Mouse (Mus musculus) midbrain, embryonic 16.5 days (tissue): ENCODE measurements at regions not wholly inside any gene's neighbourhood (a gene's known extent, or its start where the extent isn't known, plus 50 kb on each side); places are given as distances from the start of the nearest gene placed in this dataset.

ENCODE experiments used
- ATAC-seq: fragments of 200-750 bp; cut with Nextera tagmentation; 2 replicates; pipeline ENCODE4 v1.8.0; 2017; ENCODE audit warnings: moderate TSS enrichment
- H3K27ac ChIP-seq: fragments of 300-500 bp; sonication (generic); 2 replicates; pipeline ENCODE4 v1.5.1; 2014; ENCODE audit warnings: mild to moderate bottlenecking, low read length, mixed read lengths
- H3K27me3 ChIP-seq: fragments of 300-500 bp; sonication (generic); 2 replicates; pipeline ENCODE4 v1.6.1; 2014; ENCODE audit warnings: low read depth, low read length, mixed read lengths; ENCODE audit not compliant: control insufficient read depth, insufficient read depth
- H3K36me3 ChIP-seq: fragments of 300-500 bp; sonication (generic); 2 replicates; pipeline ENCODE4 v1.6.1; 2014; ENCODE audit warnings: mild to moderate bottlenecking, low read length, moderate library complexity, mixed read lengths; ENCODE audit not compliant: control insufficient read depth, insufficient read depth
- H3K4me1 ChIP-seq: fragments of 300-500 bp; sonication (generic); 2 replicates; pipeline ENCODE4 v1.6.1; 2014; ENCODE audit warnings: mild to moderate bottlenecking, low read length, mixed read lengths; ENCODE audit not compliant: control insufficient read depth, insufficient read depth
- H3K4me2 ChIP-seq: fragments of 300-500 bp; sonication (generic); 2 replicates; pipeline ENCODE4 v1.6.1; 2014; ENCODE audit warnings: mild to moderate bottlenecking, low read length, mixed read lengths
- H3K4me3 ChIP-seq: fragments of 300-500 bp; sonication (generic); 2 replicates; pipeline ENCODE4 v1.5.1; 2014; ENCODE audit warnings: low read depth, mild to moderate bottlenecking, low read length, moderate library complexity, mixed read lengths
- H3K9ac ChIP-seq: fragments of 300-500 bp; sonication (generic); 2 replicates; pipeline ENCODE4 v1.6.1; 2014; ENCODE audit warnings: low read depth, low read length, mixed read lengths
- H3K9me3 ChIP-seq: fragments of 300-500 bp; sonication (generic); replicated peaks from 2 replicates; pipeline ENCODE4 v1.6.1; 2014; ENCODE audit warnings: mild to moderate bottlenecking, low read length, mixed read lengths; ENCODE audit not compliant: control insufficient read depth, poor library complexity, severe bottlenecking
- WGBS: fragments of 180-500 bp; shearing (Covaris S2); extraction: QIAGEN DNeasy Blood & Tissue Kit; methylation state at CpG from one replicate; pipeline ENCODE4 v1.1.7; 2014; 5-methylcytosine and 5-hydroxymethylcytosine counted together

DNA sequence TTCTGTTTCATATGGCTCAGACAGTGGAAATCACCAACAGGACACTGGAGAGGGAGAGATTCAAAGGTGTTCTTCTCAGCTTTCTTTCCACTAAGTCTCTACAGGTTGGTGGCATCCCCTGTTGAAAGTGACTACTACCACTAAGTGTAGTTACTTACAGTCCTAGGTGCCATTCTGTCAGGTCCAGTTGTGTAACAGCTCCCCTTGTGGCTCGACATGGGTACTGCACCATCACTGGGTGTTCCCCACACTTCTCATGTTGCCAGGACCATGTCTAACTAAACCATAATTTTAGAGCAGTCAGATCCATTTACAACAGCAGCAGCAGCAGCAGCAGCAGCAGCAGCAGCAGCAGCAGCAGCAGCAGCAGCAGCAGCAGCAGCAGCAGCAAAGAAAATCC lies 151.1 kb downstream of the Foxa2 start:
- Histone ChIP-seq H3K27me3 (peaks cover 11% of the 10 kb centered on the region), H3K4me1 (no peaks in the 10 kb centered on the region)
- WGBS, result 0% methylated on average over 1 of the region's 1 CpGs

DNA sequence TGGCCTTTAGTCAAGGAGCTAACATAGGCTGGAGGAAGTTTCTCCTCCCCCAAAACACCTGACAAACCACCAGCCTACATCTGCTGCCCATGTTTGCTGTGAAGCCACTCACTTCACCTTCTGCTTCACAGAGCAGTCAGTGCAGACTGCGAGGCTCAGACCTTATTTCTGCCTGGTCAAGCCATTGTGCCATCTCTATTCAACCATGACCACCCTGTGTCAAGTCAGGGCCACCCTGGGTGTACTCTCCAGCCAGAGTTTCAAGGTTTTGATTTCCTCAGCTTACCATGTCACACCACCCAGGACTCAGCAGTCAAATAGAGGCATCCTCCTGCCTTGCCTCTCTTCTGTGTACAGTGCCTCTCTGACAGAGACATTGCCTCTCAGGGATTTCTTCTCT lies 152.6 kb downstream of the Foxa2 start:
- H3K9ac ChIP-seq, result no peak overlapping the region
- no peaks in the 10 kb centered on the region for H3K4me1 ChIP-seq
- H3K4me3 ChIP-seq, result no peak overlapping the region
- no peak overlapping the region for H3K27ac ChIP-seq
- H3K36me3 ChIP-seq, result no peaks in the 10 kb centered on the region
- WGBS, result 17% methylated on average over 1 of the region's 1 CpGs
- no peak overlapping the region for H3K4me2 ChIP-seq
- H3K27me3 ChIP-seq, result peaks cover 3% of the 10 kb centered on the region; the same call in 1 of the 2 replicates
- no peaks in the 10 kb centered on the region for H3K9me3 ChIP-seq
- no peak for ATAC-seq

More for the DNA sequence above, 151.1 kb downstream of the Foxa2 start:
- no peak overlapping the region for H3K27ac ChIP-seq
- no peaks in the 10 kb centered on the region for H3K36me3 ChIP-seq
- H3K9me3 ChIP-seq, result no peaks in the 10 kb centered on the region
- ATAC-seq, result no peak
- no peak overlapping the region for H3K9ac ChIP-seq
- no peak overlapping the region for H3K4me2 ChIP-seq
- no peak overlapping the region for H3K4me3 ChIP-seq

DNA sequence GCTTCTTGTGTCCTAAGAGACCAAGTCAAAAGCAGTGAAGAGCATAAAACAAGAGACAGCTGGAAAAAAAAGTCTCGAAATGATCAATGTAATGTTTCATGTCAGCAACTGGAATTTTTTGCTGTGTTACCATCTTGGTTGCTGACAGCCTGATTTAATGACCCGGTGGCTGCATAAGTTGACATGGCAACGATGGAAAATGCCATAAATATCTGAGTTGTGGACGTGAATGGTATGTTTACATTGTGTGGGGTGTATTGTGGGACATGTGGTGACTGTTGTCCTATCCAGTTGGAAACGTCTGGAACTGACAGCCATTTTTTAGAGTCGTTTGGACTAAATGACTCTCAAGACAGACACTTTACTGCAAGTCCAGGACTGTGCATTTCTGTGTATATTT lies 160.6 kb downstream of the Foxa2 start:
- WGBS, result 54% methylated on average over 6 of the region's 6 CpGs
- ATAC-seq, result peak; percentile 28; the same call in 1 of the 2 replicates
- H3K27ac ChIP-seq, result no peak overlapping the region
- no peak overlapping the region for H3K9ac ChIP-seq
- no peaks in the 10 kb centered on the region; the same call in 1 of the 2 replicates for H3K27me3 ChIP-seq
- no peaks in the 10 kb centered on the region for H3K9me3 ChIP-seq
- no peak overlapping the region for H3K4me2 ChIP-seq
- H3K4me3 ChIP-seq, result no peak overlapping the region
- no peaks in the 10 kb centered on the region for H3K4me1 ChIP-seq
- H3K36me3 ChIP-seq, result no peaks in the 10 kb centered on the region

DNA sequence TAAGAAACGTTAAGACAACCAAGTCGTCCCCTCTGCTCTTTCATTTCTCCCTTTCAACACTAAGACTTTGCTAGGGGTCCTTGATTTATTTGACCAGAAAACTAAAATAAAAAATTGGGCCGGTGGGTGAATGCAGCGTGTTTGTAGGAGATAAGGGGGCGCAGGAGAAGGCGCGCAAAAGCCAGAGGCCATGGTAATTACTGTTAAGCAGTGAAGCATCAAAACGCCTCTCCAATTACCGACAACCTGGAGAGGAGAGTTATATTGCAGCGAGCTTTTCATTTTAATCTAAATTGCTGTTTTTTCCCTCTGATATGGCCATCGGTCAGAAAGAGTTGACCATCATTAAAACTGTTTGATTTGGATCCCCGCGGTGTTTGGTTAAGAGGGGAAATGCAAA lies 168.9 kb downstream of the Foxa2 start:
- peak; percentile 69 for ATAC-seq
- peak overlapping the region; percentile 71 for H3K4me2 ChIP-seq
- H3K27ac ChIP-seq, result no peak overlapping the region

DNA sequence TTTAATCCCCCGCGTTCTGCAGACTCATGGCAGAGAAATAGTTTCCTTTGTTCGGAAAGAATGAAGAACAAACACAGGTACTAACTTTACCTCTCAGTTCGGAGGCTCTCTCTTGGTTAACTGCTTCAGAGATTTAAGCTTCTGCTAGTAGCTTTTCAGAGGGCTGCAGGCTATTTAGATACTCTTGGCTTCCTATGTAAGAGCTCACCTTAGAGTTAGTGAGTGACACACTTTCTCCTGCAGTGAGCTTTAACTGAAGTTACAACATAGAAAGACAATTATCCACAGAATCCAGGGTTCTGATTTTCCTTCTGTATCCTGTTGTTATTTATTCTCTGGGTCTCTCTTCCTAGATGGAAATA lies 169.2 kb downstream of the Foxa2 start:
- Histone ChIP-seq H3K9ac (peak overlapping the region; percentile 62; the same call in 1 of the 2 replicates), H3K27ac (peak overlapping the region; percentile 63), H3K27me3 (peaks cover 3% of the 10 kb centered on the region; the same call in 1 of the 2 replicates), H3K9me3 (no peaks in the 10 kb centered on the region), H3K4me1 (peaks cover 26% of the 10 kb centered on the region), H3K4me2 (peak overlapping the region; percentile 71), H3K36me3 (no peaks in the 10 kb centered on the region), H3K4me3 (peak overlapping the region; percentile 38)
- peak; percentile 24; the same call in 1 of the 2 replicates for ATAC-seq
- 7% methylated on average over 4 of the region's 4 CpGs for WGBS

More for the DNA sequence above, 168.9 kb downstream of the Foxa2 start:
- no peaks in the 10 kb centered on the region for H3K9me3 ChIP-seq
- H3K27me3 ChIP-seq, result peaks cover 3% of the 10 kb centered on the region; the same call in 1 of the 2 replicates
- peaks cover 26% of the 10 kb centered on the region for H3K4me1 ChIP-seq
- no peak overlapping the region for H3K4me3 ChIP-seq
- H3K9ac ChIP-seq, result no peak overlapping the region
- WGBS, result 11% methylated on average over 13 of the region's 13 CpGs
- no peaks in the 10 kb centered on the region for H3K36me3 ChIP-seq

DNA sequence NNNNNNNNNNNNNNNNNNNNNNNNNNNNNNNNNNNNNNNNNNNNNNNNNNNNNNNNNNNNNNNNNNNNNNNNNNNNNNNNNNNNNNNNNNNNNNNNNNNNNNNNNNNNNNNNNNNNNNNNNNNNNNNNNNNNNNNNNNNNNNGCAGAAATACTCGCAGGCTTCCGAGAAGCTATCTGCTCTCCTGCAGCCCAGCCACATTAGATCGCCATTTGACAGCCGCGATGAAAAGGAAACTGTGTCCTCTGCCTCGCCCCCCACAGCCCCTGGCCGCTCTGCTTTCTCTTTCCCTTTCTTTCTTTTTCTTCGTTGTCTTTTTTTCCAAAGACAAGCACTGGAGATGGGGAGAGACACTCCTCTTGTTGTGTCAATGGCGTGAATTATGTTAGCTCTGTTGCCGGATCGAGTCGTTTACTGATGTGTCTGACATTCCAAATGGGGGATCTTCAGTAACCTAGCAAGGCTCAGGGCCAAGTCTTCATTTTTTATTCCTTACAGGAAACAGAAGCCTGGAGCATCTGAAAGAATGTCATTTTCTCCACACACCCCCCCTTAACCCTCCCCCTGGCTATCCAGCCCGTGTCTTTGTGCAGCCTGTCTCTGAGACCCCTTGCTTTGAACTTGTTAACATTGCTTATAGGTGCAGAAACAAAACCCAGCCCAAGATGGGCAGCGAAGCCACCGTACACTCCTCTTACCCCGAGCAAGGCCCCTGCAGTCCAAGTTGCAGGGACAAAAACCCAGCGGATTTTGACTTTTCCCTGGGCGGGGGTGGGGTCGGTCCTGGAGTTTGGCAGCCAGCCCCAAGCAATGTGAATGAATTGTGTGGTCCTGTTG lies 169.8 kb downstream of the Foxa2 start:
- Histone ChIP-seq H3K4me3 (peak overlapping the region; percentile 38), H3K9ac (peak overlapping the region; percentile 62), H3K36me3 (no peaks in the 10 kb centered on the region), H3K27ac (peak overlapping the region; percentile 63), H3K4me2 (peak overlapping the region; percentile 71), H3K9me3 (no peaks in the 10 kb centered on the region), H3K4me1 (peaks cover 26% of the 10 kb centered on the region), H3K27me3 (peaks cover 3% of the 10 kb centered on the region; the same call in 1 of the 2 replicates)
- peak; percentile 70 for ATAC-seq
- WGBS, result under 1% methylated on average over 19 of the region's 19 CpGs

DNA sequence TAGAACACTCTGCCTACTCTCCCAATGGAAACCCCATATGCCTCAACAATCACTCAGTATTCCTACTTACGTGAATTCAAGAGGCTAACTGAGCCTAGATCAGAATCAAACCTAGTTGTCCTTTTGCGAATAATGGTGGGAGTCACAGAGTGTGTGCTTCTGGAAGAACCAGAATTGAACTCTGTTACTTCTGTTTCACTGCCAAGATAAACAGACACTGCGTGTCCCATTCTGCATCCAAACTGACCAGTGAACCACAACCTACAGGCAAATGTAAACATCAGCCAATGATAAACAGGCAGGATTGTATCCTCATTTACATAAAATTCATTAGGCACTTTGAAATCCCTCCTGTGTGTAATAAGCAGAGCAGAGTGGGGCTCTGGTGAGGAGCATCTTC lies 173.8 kb downstream of the Foxa2 start:
- H3K4me1 ChIP-seq, result peaks cover 20% of the 10 kb centered on the region
- H3K4me3 ChIP-seq, result no peak overlapping the region
- no peaks in the 10 kb centered on the region for H3K27me3 ChIP-seq
- no peak overlapping the region for H3K4me2 ChIP-seq
- H3K27ac ChIP-seq, result no peak overlapping the region
- no peaks in the 10 kb centered on the region for H3K36me3 ChIP-seq
- no peak overlapping the region for H3K9ac ChIP-seq
- no peak for ATAC-seq
- H3K9me3 ChIP-seq, result no peaks in the 10 kb centered on the region
- 89% methylated on average over 3 of the region's 3 CpGs for WGBS

DNA sequence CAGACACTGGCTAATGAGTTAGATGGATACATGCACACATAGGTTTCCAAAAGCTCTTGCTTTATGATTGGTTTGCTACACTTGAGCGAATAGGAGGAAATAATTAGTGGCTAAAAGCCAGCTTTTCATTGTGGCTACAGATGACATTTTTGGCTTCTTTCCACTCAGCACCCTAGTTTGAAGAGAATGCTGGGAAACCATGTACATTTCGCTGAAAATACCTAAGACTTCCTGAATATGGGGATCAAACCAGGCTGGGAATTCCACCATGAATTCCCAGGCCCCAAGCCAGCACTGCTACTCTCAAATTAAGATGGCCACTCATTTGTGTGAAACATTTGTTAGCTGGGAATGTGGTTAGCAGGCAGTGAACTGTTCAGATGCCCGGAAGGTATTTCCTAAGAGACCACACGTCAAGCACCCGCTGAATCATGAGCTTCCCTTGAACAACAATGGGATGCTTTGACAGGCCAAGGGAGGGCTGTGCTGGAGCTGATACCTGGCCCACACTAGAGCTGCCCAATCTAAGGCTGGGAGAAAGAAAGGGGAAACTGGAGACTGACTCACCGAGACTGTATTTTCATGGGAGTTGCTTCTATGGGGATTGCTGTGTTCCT lies 195.5 kb downstream of the Foxa2 start:
- Histone ChIP-seq H3K4me2 (no peak overlapping the region), H3K4me3 (no peak overlapping the region), H3K36me3 (no peaks in the 10 kb centered on the region), H3K27ac (no peak overlapping the region), H3K4me1 (no peaks in the 10 kb centered on the region), H3K9me3 (no peaks in the 10 kb centered on the region), H3K27me3 (no peaks in the 10 kb centered on the region; the same call in 1 of the 2 replicates), H3K9ac (no peak overlapping the region)
- ATAC-seq, result no peak
- 84% methylated on average over 6 of the region's 6 CpGs for WGBS
